ENCODE assay signal across 7 mouse cellular contexts in the genomic region with DNA sequence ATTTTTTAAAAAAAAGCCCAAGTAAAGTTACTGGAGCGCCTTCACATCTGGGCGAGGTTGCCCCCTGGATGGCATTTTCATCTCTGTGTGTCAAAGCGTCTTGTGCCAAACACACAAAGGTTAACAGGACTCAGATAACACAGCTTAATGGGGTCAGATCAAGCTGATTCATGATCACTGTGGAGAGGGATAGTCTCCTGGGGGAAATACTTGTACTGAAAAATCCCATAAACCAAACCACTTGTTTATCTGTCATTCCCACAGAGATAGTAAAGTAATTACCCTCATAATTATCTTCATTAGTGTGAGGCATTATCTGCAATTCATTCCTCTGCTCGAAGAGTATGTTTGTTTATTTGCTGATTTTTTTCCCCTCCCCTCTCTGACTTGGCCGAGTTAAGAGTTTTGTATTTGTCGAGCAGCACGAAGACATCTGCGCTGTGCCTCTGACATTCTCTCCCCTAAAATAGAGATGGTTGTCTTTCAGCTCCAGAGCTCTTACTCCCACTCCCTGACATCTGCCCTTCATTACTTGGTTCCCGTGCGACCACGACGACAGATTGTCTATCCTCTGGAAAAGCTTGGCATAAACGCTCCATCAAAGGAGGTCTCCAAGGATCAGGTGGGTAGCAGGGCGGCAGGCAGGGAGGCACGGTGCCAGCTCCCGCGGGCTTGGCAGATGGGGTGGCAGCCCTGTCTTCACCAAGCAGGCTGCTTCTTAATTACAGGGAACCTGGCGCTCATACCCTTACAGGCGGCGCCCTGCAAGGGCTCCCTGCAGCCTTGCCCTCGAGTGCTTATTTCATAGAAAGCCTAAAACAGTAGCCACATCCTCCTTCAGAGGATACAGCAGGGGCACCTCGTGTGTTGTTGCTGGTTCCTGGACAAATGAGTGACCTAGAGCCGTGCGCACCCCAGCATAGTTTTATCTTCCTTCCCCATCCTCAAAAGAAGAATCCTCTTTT.
DNase-seq lines count a peak whose midpoint lies in the region; ATAC-seq lines count a peak whose summit lies in the region.

No protein-coding gene starts in this region.

- 56% methylated on average over 24 of the region's 24 CpGs for WGBS in neural tube, embryonic 12.5 days
- WGBS in kidney, embryonic 16.5 days = 28% methylated on average over 24 of the region's 24 CpGs
- 73% methylated on average over 24 of the region's 24 CpGs for WGBS in midbrain, embryonic 10.5 days

- H3K9me3 ChIP-seq in neural tube, embryonic 12.5 days = no peaks in the 10 kb centered on the region
- no peaks in the 10 kb centered on the region for H3K9me3 ChIP-seq in kidney, embryonic 16.5 days (ENCODE audit: low read length)
- no peaks in the 10 kb centered on the region for H3K9me3 ChIP-seq in midbrain, embryonic 10.5 days (replicated peaks)

- H3K4me2 ChIP-seq in neural tube, embryonic 12.5 days (replicated peaks) = no peak overlapping the region
- H3K4me2 ChIP-seq in kidney, embryonic 16.5 days (replicated peaks; ENCODE audit: low read depth, low read length) = peak overlapping the region; percentile 36

- no peak overlapping the region for H3K27ac ChIP-seq in neural tube, embryonic 12.5 days
- no peak overlapping the region for H3K27ac ChIP-seq in kidney, embryonic 16.5 days (ENCODE audit: low read length)
- H3K27ac ChIP-seq in midbrain, embryonic 10.5 days (replicated peaks) = 0 out of 2 replicates have a peak overlapping the region, but pooled peaks have one; percentile 55

- ATAC-seq in neural tube, embryonic 12.5 days (ENCODE audit: low FRiP score, low read depth) = peak; percentile 60
- peak; percentile 51 for ATAC-seq in common myeloid progenitor, adult 5-6 weeks (replicated peaks; ENCODE audit: low read depth, poor library complexity, severe bottlenecking)
- 0 out of 2 replicates have a peak, but pooled peaks have one; percentile 32 for ATAC-seq in kidney, embryonic 16.5 days (ENCODE audit: low FRiP score, low TSS enrichment)

- no peak overlapping the region for H3K4me3 ChIP-seq in neural tube, embryonic 12.5 days
- H3K4me3 ChIP-seq in kidney, embryonic 16.5 days (ENCODE audit: low read length) = no peak overlapping the region
- H3K4me3 ChIP-seq in midbrain, embryonic 10.5 days = no peak overlapping the region

- no peaks in the 10 kb centered on the region for H3K36me3 ChIP-seq in neural tube, embryonic 12.5 days
- no peaks in the 10 kb centered on the region for H3K36me3 ChIP-seq in kidney, embryonic 16.5 days (ENCODE audit: insufficient read depth, low read length)
- H3K36me3 ChIP-seq in midbrain, embryonic 10.5 days = no peaks in the 10 kb centered on the region

- peaks cover 11% of the 10 kb centered on the region for H3K4me1 ChIP-seq in neural tube, embryonic 12.5 days
- H3K4me1 ChIP-seq in kidney, embryonic 16.5 days (ENCODE audit: insufficient read depth, low read length) = peaks cover 5% of the 10 kb centered on the region; the same call in 1 of the 2 replicates
- peaks cover 25% of the 10 kb centered on the region for H3K4me1 ChIP-seq in midbrain, embryonic 10.5 days

- 0 out of 2 replicates have a peak, but pooled peaks cover 3% of the 10 kb centered on the region for H3K27me3 ChIP-seq in neural tube, embryonic 12.5 days (replicated peaks)
- H3K27me3 ChIP-seq in kidney, embryonic 16.5 days (ENCODE audit: insufficient read depth, low read length) = no peaks in the 10 kb centered on the region
- H3K27me3 ChIP-seq in midbrain, embryonic 10.5 days (ENCODE audit: low read depth, poor library complexity, severe bottlenecking) = peaks cover 4% of the 10 kb centered on the region; the same call in 1 of the 2 replicates

- no peak for DNase-seq in neural tube, embryonic 10.5 days (ENCODE audit: extremely low spot score, low spot score)
- DNase-seq in midbrain, embryonic 10.5 days (ENCODE audit: low spot score) = no peak
- DNase-seq in thymus, postnatal 0 days (ENCODE audit: low spot score) = no peak
- no peak for DNase-seq in thymus, postnatal 10 days (ENCODE audit: low spot score in 2 of 2)

- H3K9ac ChIP-seq in neural tube, embryonic 12.5 days = no peak overlapping the region
- H3K9ac ChIP-seq in kidney, embryonic 16.5 days (replicated peaks; ENCODE audit: low read length) = no peak overlapping the region
